Mouse (Mus musculus) gastrocnemius, adult 2 months (tissue): Measurements from ENCODE around the gene Csnk1g2. TPM values are rescaled to one million over a fixed set of nuclear protein-coding genes. Genes with fewer than 3 reads are reported as not detected.
A peak's percentile ranks its signal among the peaks of the same experiment; 100 is the strongest.
"Not testable (repeated sequence)": the region's sequence is repeated elsewhere in the genome, so short reads cannot be mapped to it uniquely, and the experiment has no call there.

ENCODE experiments used
- DNase-seq: peaks from one replicate; pipeline ENCODE4 v3.0.0; 2022
- H3K27ac ChIP-seq: fragments of 200-600 bp; 2 replicates; pipeline ENCODE4 v1.8.1; 2022; ENCODE audit warnings: mild to moderate bottlenecking
- H3K4me3 ChIP-seq: fragments of 200-600 bp; 2 replicates; pipeline ENCODE4 v1.8.1; 2022; ENCODE audit warnings: mild to moderate bottlenecking, moderate library complexity
- CTCF ChIP-seq: fragments of 200-600 bp; IDR thresholded peaks from 2 replicates; pipeline ENCODE4 v1.8.1; 2022; ENCODE audit warnings: antibody characterized with exemption, mild to moderate bottlenecking, moderate library complexity
- intact Hi-C: fragments of 180-260 bp; cut with DNase I; formaldehyde crosslinking; loops from one replicate; pipeline ENCODE4 v1.15.1; 2025
- total RNA-seq, 2 experiments: library from RNA; stranded (reverse); gene quantifications; 2 replicates each; pipeline ENCODE4 v1.2.3; 2021

The Csnk1g2 gene
- total RNA-seq, 2 experiments from 2014 or later, result 101 to 105 TPM

- no peak for TF ChIP-seq CTCF
- intact Hi-C loops, result no loop called here
- H3K27ac ChIP-seq, result peak overlapping the region; percentile 95
- peak overlapping the region; percentile 79 for H3K4me3 ChIP-seq
- DNase-seq, result no peak
Measured at GRCm38 (mm10) chr10:80620796-80621689, 1.6 kb upstream of the Csnk1g2 start.

- no peak for DNase-seq
- intact Hi-C loops, result no loop called here
- TF ChIP-seq CTCF, result no peak
- Histone ChIP-seq H3K4me3 (peak overlapping the region; percentile 79), H3K27ac (peak overlapping the region; percentile 95)
Measured at GRCm38 (mm10) chr10:80621690-80621939, 1.0 kb upstream of the Csnk1g2 start.

- peak overlapping the region; percentile 95 for H3K27ac ChIP-seq
- intact Hi-C loops, result no loop called here
- no peak for TF ChIP-seq CTCF
- peak; percentile 99 for DNase-seq
- peak overlapping the region; percentile 79 for H3K4me3 ChIP-seq
Measured at GRCm38 (mm10) chr10:80621940-80622660, 538 bp upstream of the Csnk1g2 start.

- no peak for TF ChIP-seq CTCF
- peak; percentile 65 for DNase-seq
- intact Hi-C loops, result no loop called here
Measured at GRCm38 (mm10) chr10:80623457-80624191, 986 bp downstream of the Csnk1g2 start.

GRCm38 (mm10) chr10:80625764-80626163, 3.1 kb downstream of the Csnk1g2 start:
- Histone ChIP-seq H3K4me3 (no peak overlapping the region), H3K27ac (peak overlapping the region; percentile 95; the same call in 1 of the 2 replicates)
- no peak for DNase-seq
- TF ChIP-seq CTCF, result no peak
- intact Hi-C loops, result no loop called here

More at GRCm38 (mm10) chr10:80623457-80624191, 986 bp downstream of the Csnk1g2 start:
- H3K4me3 ChIP-seq, result peak overlapping the region; percentile 79
- peak overlapping the region; percentile 95 for H3K27ac ChIP-seq

GRCm38 (mm10) chr10:80627685-80628084, 5.0 kb downstream of the Csnk1g2 start:
- intact Hi-C loops, result loop anchor here (2.0 kb wide), 1 partner anchor 27 kb away; no protein-coding TSS in a partner anchor
- H3K4me3 ChIP-seq, result no peak overlapping the region
- peak; percentile 69 for DNase-seq
- H3K27ac ChIP-seq, result peak overlapping the region; percentile 88
- no peak for TF ChIP-seq CTCF

GRCm38 (mm10) chr10:80628925-80629324, 6.3 kb downstream of the Csnk1g2 start:
- no peak for TF ChIP-seq CTCF
- intact Hi-C loops, result loop anchor here (2.0 kb wide), 1 partner anchor 26 kb away; no protein-coding TSS in a partner anchor
- Histone ChIP-seq H3K27ac (peak overlapping the region; percentile 88), H3K4me3 (no peak overlapping the region)
- DNase-seq, result no peak

- Histone ChIP-seq H3K27ac (no peak overlapping the region; the same call in 1 of the 2 replicates), H3K4me3 (no peak overlapping the region)
- intact Hi-C loops, result no loop called here
- no peak for TF ChIP-seq CTCF
- DNase-seq, result no peak
Measured at GRCm38 (mm10) chr10:80635345-80635744, 12.7 kb downstream of the Csnk1g2 start.

- Histone ChIP-seq H3K4me3 (no peak overlapping the region), H3K27ac (no peak overlapping the region)
- intact Hi-C loops, result no loop called here
- no peak for TF ChIP-seq CTCF
- DNase-seq, result no peak
Measured at GRCm38 (mm10) chr10:80646936-80647335, 24.3 kb downstream of the Csnk1g2 start.

GRCm38 (mm10) chr10:80649910-80650309, 27.3 kb downstream of the Csnk1g2 start:
- H3K4me3 ChIP-seq, intact Hi-C loops, H3K27ac ChIP-seq, DNase-seq: not testable (repeated sequence)

- TF ChIP-seq CTCF, result no peak
- Histone ChIP-seq H3K4me3 (no peak overlapping the region), H3K27ac (no peak overlapping the region)
- intact Hi-C loops, result no loop called here
- no peak for DNase-seq
Measured at GRCm38 (mm10) chr10:80650392-80650791, 27.8 kb downstream of the Csnk1g2 start.

- TF ChIP-seq CTCF, result no peak
- Histone ChIP-seq H3K4me3 (no peak overlapping the region), H3K27ac (peak overlapping the region; percentile 64)
- intact Hi-C loops, result no loop called here
- no peak for DNase-seq
Measured at GRCm38 (mm10) chr10:80653156-80653720, 30.6 kb downstream of the Csnk1g2 start.
